Mouse (Mus musculus): ENCODE measurements at regions not wholly inside any gene's neighbourhood (a gene's known extent, or its start where the extent isn't known, plus 50 kb on each side); places are given as distances from the start of the nearest gene placed in this dataset.

DNA sequence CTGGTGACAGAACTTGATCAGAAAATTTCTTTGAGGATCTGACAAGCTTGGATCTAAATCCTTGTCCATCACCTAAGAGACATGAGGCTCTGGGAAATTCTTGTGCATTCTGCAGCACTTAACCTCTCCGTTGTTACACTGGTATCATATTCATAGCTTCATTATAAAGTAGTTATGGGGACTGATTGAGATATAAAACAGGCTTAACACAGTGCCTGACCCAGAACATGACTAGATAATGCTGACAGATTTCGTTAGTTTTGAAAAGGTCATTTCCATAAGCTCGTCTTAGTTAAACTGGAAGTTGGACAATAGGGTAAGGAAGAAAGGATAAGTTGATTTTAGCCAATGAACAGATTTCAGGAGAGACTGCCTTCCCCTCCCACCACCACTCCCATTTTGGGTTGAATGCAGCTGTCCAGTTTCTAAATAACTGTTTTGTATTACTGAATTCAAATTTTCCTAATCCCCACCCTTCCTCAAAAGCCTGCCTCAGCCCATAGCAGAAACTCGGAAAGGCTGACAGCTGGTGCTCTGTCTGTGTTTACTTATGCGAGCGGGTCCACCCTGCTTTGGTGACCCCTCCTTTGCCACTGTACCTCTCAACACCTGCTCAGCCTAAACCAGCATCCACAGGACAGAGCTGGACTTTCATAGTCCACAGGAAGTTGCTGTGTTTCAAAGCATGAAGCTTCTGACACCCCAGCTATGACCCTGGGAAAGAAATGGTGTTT is 340.8 kb downstream of the Pax1 start:
- TF ChIP-seq CTCF (IDR thresholded peaks at IDR 0.05; ENCODE audit: extremely low read depth, insufficient read depth, low read length) = no peak
- no peak for TF ChIP-seq POLR2A (IDR thresholded peaks at IDR 0.05; ENCODE audit: extremely low read depth, insufficient read depth, low read length)
